Mouse (Mus musculus): Measurements from ENCODE around the gene Enho.

Enho gene

GRCm38 (mm10) chr4:41663614-41664013 lies 23.5 kb upstream of the Enho start:
- DNase-seq (ENCODE audit: low spot score in 2 of 2), result no peak

DNA sequence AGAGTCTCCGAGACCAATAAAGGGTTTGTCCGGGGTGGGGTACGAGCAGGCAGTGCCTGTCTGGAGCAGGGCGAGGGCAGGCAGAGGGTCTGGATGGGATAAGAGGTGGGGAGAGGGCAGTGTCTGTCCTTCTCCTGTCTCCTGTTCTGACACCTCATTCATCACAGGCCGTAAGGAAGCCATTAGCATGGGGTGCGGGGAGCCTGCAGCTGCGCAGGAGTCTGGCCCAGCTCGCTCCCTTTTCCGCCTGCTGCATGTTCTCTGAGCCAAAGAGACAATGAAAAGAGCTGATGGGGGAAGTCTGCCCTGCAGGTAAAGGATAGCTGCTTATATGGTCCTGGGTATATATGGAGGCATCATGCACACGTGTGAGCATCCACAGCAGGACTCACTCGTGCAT lies 22.6 kb upstream of the Enho start:
- no peak for DNase-seq (ENCODE audit: low spot score in 2 of 2)

DNA sequence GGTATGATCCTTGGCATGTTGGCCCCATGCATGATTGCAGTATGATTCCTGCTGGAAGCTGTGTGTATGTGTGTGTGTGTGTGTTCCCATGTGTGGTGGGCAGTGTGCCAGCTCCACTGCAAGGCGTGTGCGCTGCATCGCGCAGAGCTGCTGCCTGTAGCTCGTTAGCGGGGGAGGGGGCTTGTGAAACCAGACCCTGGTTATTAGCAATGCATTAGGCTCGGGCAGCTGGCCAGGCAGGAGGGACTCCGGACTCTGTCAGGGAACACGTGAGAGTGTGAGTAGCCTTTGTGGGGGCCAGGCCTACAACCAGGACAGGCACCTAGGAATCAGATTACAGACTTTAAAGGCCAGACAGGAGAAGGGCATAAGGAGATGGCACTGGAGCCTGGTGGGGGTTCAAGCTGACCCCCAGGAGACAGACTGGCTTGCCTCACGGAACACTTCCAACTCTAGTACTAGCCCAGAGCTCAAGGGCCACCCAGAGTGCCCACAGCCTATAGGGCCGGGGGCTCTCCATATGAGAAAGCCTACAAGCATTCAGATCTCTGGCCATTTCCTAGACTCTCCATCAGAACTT lies 20.8 kb upstream of the Enho start:
- DNase-seq (ENCODE audit: low spot score in 2 of 2), result no peak

- no peak for DNase-seq (ENCODE audit: low spot score in 2 of 2)
Measured at GRCm38 (mm10) chr4:41659556-41659955, 19.4 kb upstream of the Enho start.

GRCm38 (mm10) chr4:41658566-41659384 lies 18.7 kb upstream of the Enho start:
- DNase-seq (ENCODE audit: low spot score in 2 of 2), result no peak

DNA sequence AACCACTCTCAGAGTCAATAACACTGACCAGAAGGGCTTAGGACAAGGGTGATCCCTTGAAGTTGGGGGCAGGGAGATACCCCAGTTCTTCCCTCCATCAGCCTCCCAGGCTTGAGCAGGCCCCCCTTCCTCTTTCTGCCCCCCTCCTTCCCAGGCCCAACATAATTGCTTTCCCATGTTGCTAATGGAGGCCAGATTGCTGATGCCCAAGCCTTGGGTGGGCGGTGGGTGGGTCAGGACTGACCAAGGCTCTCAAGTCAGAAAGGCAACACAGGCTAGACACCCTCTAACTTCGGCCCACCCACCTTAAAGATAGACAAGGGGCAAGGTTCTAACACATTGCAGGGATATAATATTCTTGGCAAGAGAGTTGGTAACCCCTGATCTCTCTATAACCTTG lies 15.4 kb upstream of the Enho start:
- DNase-seq (ENCODE audit: low spot score in 2 of 2), result no peak

GRCm38 (mm10) chr4:41654217-41654616 lies 14.1 kb upstream of the Enho start:
- no peak for DNase-seq (ENCODE audit: low spot score in 2 of 2)

GRCm38 (mm10) chr4:41653730-41654129 lies 13.6 kb upstream of the Enho start:
- no peak for DNase-seq (ENCODE audit: low spot score in 2 of 2)

DNA sequence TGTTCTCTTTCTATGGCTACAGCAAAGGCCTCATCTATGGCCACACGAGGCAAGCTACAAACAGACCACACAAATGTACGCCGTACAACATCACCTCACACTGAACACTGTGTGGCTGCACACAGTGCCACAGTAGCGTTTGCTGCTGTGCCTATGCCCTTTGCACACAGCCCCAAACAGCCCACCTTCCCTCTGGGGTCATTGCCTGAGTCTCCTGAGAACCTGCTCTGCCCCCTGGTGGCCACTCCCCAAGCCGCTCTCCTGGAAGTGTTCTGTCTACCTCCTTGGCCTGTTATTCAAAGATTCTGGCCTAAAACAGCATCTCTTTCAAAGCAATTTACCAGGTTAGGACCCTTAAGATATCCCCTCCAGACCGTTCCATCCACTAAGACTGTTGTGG lies 13.2 kb upstream of the Enho start:
- DNase-seq (ENCODE audit: low spot score in 2 of 2), result peak; percentile 47 to 61

DNA sequence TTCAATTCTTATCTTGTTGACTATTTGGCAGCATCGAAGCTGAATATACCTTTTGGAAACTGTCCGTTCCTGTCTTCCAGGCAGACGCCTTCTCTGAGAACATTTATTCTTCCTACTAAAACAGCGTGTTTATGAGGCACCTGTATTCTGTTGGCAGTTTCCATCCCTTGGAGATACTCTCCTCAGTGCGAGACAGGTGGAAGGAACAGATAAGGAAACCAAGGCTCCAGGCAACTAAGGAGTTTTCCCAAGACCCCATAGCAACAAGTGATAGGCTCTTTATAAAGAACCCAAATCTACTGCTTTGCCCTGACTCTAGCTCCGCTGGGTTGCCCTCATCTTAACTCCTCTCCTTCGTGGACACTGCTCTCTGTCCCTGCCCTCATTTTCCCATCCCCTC lies 8.5 kb upstream of the Enho start:
- no peak for DNase-seq (ENCODE audit: low spot score in 2 of 2)

DNA sequence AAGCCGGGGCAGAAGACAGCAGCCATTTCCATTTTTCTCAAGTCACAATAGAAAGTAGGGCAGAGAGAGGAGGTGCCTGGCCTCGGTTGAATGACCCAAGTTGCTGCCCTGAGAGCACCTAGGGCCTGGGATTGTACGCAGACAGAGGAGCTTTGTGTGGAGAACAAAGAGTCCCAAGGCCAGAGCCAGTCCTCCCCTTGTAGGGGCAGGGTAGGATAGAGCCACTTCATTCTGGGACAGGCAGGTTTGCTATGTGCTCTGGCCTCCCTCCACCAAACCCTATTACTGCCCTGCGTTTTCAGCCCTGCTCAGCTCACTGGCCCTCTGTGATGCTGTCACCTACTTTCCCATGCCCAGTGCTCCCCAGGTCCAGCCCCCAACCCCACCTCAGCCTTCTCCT lies 8.0 kb upstream of the Enho start:
- no peak for DNase-seq (ENCODE audit: low spot score in 2 of 2)

DNA sequence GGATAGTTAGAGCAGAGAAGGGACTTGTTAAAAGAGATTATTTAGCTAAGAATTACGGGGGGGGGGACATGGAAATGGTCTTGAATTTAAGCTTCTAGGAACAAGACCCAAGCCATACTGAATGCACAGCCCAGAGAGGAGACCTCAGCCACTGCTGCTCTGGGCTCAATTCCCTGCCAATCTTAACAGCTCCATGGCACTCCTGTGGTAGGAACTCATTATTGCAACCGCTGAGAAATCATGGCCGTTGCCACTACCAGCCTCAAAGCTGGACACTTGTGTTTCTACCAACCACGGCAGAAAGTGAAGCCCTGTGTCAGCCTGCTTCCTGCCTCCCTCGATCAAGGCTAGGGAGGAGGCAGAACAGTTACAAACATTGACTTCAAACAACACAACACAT lies 5.4 kb upstream of the Enho start:
- DNase-seq (ENCODE audit: low spot score in 2 of 2), result no peak

DNA sequence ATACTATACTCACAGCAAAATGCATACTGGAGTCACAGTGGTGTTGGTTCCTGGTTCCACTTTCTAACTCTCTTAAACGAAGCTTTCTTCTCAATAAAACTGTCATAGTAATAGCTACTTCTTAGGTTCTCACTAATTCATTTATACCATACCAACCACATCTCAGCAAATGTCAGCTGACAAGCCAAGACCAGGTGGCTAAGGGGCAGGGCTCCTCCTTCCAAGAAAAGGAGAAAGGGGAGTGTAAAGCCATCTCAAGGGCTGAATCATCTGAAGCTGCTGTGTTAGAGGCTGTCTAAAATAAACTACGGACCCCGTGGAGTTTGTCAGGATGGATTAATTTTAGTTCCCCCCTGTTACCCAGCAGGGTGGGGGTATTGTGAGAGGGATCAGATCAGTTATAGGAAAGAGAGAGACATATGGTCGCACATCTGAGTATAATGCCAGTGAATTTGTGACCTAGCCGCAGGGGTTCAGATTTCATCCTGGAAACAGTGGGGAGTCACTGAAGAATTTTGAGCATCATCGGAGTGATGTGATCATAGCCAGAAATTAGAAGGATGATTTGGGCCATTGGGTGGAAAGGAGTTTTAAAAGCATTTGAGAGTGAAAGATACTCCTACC lies 1.2 kb upstream of the Enho start:
- no peak for DNase-seq (ENCODE audit: low spot score in 2 of 2)

GRCm38 (mm10) chr4:41639214-41639841 lies 796 bp downstream of the Enho start:
- no peak for DNase-seq (ENCODE audit: low spot score in 2 of 2)

DNA sequence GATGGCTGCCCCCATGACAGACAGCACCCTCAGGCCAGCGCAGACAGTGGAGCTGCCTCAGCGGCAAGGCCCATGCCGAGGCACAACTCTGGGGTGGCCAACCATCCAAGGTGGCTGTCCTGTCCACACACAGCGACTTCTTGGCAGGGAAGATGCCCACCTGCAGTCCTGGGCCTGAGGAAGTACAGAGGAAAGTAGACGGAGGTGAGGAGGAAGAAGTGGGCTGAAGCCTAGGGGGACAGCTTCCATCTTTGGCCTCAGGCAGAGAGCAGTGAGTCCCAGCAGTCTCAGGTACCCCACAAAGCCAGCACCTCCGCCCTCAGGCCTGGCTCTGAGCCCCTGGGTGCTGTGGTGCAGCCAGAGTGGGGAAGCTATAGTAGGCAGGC lies 1.3 kb downstream of the Enho start:
- DNase-seq (ENCODE audit: low spot score in 2 of 2), result no peak

GRCm38 (mm10) chr4:41638186-41638731 lies 1.9 kb downstream of the Enho start:
- no peak for DNase-seq (ENCODE audit: low spot score in 2 of 2)

DNA sequence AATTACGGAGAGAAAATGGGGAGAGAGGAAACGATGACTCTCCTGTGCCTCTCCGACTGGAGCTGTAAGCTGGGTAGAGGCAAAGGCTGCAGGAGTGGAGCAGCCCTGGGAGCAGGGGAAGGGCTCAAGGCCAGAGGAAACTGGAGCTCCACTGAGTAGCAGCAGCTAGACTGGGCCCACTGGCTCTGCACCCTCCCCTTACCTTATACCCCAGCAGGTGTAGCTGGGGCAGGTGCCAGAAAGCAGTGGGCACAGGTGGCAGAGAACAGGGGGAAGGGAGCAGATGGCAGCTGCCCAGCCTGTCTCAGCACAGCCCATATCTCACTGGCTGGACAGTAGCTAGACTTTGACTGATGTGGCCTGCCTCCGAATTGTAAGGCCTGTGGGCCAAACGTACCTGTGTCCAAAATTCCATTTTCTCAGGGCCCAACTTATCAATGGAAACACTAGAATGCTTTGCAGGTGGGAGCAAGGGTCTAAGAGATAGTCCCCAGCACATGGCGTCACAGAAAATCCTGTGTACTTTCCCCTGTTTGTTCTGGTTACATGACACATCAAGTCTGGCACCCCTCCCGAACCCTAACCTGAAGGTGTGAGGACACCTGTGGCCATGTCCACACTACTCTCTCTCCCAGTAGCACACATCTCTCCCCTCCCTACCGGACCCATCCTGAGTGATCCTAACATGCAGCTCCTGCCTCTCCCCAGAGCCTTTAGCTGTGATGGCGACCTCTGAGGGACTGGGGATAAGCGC lies 3.1 kb downstream of the Enho start:
- no peak for DNase-seq (ENCODE audit: low spot score in 2 of 2)

GRCm38 (mm10) chr4:41636366-41636765 lies 3.8 kb downstream of the Enho start:
- DNase-seq (ENCODE audit: low spot score in 2 of 2), result no peak

- DNase-seq (ENCODE audit: low spot score in 2 of 2), result no peak
Measured at GRCm38 (mm10) chr4:41635906-41636305, 4.2 kb downstream of the Enho start.

DNA sequence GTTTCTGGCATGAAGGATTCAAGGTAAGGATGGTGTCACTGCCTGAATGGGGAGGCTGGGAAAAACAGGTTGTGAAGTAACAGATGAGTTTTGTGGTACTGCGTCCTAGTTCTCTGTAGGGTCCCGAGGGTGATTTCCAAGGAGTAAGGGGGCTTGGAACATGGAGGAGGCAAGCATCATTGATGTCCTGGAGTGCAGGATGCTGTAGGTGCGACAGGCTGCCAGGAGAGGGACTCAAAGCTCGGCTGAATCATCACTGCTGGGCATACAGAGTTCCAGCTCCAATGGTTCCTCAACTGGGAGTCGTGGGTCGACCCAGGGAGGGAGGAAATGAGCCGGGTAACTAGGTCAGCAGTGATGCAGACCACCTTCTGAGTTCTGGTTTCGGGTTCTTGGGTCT lies 4.9 kb downstream of the Enho start:
- no peak for DNase-seq (ENCODE audit: low spot score in 2 of 2)

DNA sequence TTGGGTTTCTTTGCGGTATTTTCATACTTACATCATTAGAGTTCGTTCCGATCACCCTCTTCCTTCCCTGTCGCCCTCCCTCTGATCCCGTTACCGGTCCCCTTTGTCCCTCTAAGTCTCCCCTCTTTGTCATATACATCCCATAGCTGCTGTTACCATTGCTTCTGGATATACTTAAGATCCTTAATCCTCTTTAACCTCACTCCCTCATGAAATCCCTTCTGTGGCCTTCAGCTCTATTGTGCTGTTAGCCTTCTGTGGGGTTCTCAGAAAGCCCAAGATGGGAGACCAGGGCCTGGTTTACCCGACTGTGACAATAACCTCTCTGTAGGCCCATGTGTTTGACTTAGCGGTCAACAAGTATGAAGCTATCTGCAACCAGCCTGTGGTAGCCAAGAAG lies 5.5 kb downstream of the Enho start:
- DNase-seq (ENCODE audit: low spot score in 2 of 2), result no peak

- no peak for DNase-seq (ENCODE audit: low spot score in 2 of 2)
Measured at GRCm38 (mm10) chr4:41633001-41633400, 7.1 kb downstream of the Enho start.

Data from natural killer cell, adult 2 months (primary cell).